18 mouse cellular contexts compared by ENCODE assay signal in the genomic region with DNA sequence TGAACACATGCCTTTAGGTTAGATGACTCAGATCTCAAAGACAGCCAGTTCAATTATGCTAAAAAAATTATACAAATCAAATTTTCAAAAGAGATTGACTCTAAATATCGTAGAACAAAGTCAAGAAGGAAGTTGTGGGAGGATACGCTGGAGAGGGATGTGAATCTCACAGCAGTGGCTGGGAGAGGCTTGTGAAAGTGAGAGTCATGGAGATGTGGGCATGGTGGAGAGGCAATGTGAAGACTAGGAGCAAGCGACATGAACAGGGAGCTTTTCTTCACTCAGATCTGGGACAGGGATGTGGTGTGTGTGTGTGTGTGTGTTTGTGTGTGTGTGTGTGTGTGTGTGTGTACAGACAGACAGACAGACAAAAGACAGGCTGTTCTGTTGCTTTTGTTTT.
DNase-seq lines count a peak whose midpoint lies in the region; ATAC-seq lines count a peak whose summit lies in the region.
"Had no signal": no experiment of that assay in that cellular context is flagged by ENCODE, and none has a peak within 500 bp of the region (broad histone marks: within the 10 kb centered on the region; RNA-seq: fewer than 3 reads in every experiment).

No protein-coding gene starts in this region.

- DNase-seq in frontal cortex, postnatal 36 days (ENCODE audit: low spot score in 2 of 2), result peak; percentile 20 to 31
- DNase-seq in frontal cortex, postnatal 14 days (ENCODE audit: low spot score in 2 of 2), result no peak
- peak; percentile 57 for DNase-seq in right cerebral cortex, adult 18-20 months
- no peak for DNase-seq in right cerebral cortex, adult 2 months (ENCODE audit: low spot score in 2 of 2)
- DNase-seq in kidney, postnatal 14 days, result no peak
- no peak for DNase-seq in thymus, postnatal 14 days
- DNase-seq: adrenal gland, adult 2 months; adrenal gland, postnatal 14 days; cerebellum, adult 18-20 months; cerebellum, adult 9-10 months; cerebellum, postnatal 14 days; forebrain, postnatal 0 days; gastrocnemius, postnatal 25 days; heart, postnatal 10 days had no signal

- ATAC-seq in granulocyte monocyte progenitor cell, adult 5-6 weeks (replicated peaks; ENCODE audit: poor library complexity, severe bottlenecking), result peak; percentile 90
- ATAC-seq: CD4-positive, CD25-positive, alpha-beta regulatory T cell, adult 4 months; forebrain, embryonic 14.5 days; forebrain, postnatal 0 days; intestine, postnatal 0 days had no signal

Comparison
In these comparisons a context has a peak if more than half of its experiments do, and no peak if none do; other contexts are left out.
1. DNase-seq: peak in frontal cortex, postnatal 36 days (2 of 2) and right cerebral cortex, adult 18-20 months (single experiment); none in frontal cortex, postnatal 14 days (0 of 2), right cerebral cortex, adult 2 months (0 of 2), kidney, postnatal 14 days (single experiment) and thymus, postnatal 14 days (single experiment).